Mouse (Mus musculus): ENCODE results near the gene Mlph. TPM values are rescaled to one million over a fixed set of nuclear protein-coding genes. Genes with fewer than 3 reads are reported as not detected.

Mlph gene
- polyA plus RNA-seq, 1 experiment from 2014 or later: 0.38 TPM

DNA sequence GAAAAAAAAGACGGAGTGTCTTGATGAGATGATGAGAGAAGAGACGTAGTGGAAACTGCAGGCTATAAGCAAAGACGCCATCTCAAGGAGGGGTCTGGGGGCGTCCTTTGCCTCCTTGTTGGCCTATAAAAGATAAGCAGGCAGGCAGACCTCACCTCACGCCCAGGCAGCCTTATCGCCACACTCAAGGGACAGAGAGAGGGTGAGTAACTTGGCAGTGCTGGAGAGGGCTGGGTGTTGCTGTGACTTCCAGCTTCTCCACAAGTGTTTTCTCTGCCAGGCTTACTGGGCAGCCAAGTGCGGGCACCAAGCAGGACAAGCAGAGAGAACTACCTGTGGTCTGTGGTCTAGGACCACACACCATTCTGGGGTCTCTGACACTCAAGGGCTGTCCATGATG, 36.8 kb downstream of the Mlph start:
- Histone ChIP-seq H3K27me3 (0 out of 2 replicates have a peak, but pooled peaks cover 3% of the 10 kb centered on the region), H3K9ac (no peak overlapping the region), H3K27ac (no peak overlapping the region), H3K4me3 (replicated peaks) (no peak overlapping the region), H3K36me3 (no peaks in the 10 kb centered on the region), H3K4me2 (no peak overlapping the region), H3K9me3 (replicated peaks) (no peaks in the 10 kb centered on the region), H3K4me1 (no peaks in the 10 kb centered on the region)
- 79% methylated on average over 7 of the region's 7 CpGs for WGBS
- ATAC-seq (replicated peaks; ENCODE audit: low FRiP score): no peak

DNA sequence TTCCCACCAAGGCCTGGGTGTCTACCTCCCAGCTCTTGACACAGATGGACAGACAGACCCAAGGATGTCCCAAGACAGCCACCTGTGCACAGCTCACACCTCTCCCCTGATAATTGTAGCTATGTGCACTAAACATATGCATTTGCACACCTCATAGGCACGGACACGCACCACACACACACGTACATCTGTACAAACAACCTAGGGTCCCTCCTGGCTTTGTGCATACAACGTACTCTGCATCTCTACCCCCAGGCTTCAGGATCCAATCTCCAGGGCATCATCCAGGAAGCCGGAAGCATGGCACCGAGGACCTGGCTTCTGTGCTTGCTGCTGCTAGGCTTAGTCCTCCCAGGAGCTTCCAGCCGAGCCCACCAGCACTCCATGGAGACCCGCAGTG, 37.9 kb downstream of the Mlph start, which contains the start of gene Prlh:
Prlh (plus strand) TSS at position 301 of the 400 bp plus-strand sequence.
- no peak within 1 kb of the TSS for H3K4me2 ChIP-seq
- no peaks in the 10 kb centered on the region for H3K36me3 ChIP-seq
- no peaks in the 10 kb centered on the region for H3K4me1 ChIP-seq
- H3K9ac ChIP-seq: no peak within 1 kb of the TSS
- WGBS: 88% methylated on average over 8 of the region's 8 CpGs
- no peak for ATAC-seq (replicated peaks; ENCODE audit: low FRiP score)
- no peak within 1 kb of the TSS for H3K4me3 ChIP-seq (replicated peaks)
- H3K27ac ChIP-seq: no peak within 1 kb of the TSS
- H3K9me3 ChIP-seq (replicated peaks): no peaks in the 10 kb centered on the region
- peaks cover 3% of the 10 kb centered on the region; the same call in 1 of the 2 replicates for H3K27me3 ChIP-seq

- Histone ChIP-seq H3K27me3 (peaks cover 11% of the 10 kb centered on the region), H3K4me1 (no peaks in the 10 kb centered on the region), H3K4me2 (no peak overlapping the region), H3K9ac (no peak overlapping the region), H3K27ac (no peak overlapping the region), H3K36me3 (no peaks in the 10 kb centered on the region), H3K4me3 (replicated peaks) (no peak overlapping the region), H3K9me3 (replicated peaks) (no peaks in the 10 kb centered on the region)
- ATAC-seq (replicated peaks; ENCODE audit: low FRiP score): no peak
- WGBS: 62% methylated on average over 11 of the region's 11 CpGs
Observed at GRCm38 (mm10) chr1:90953688-90954087, 38.8 kb downstream of the Mlph start.

GRCm38 (mm10) chr1:90956245-90957096, 41.6 kb downstream of the Mlph start:
- H3K27ac ChIP-seq: no peak overlapping the region
- H3K4me2 ChIP-seq: no peak overlapping the region
- ATAC-seq (replicated peaks; ENCODE audit: low FRiP score): peak; percentile 70
- H3K36me3 ChIP-seq: no peaks in the 10 kb centered on the region
- H3K4me3 ChIP-seq (replicated peaks): no peak overlapping the region
- H3K9me3 ChIP-seq (replicated peaks): no peaks in the 10 kb centered on the region
- no peak overlapping the region for H3K9ac ChIP-seq
- no peaks in the 10 kb centered on the region for H3K4me1 ChIP-seq
- 30% methylated on average over 7 of the region's 7 CpGs for WGBS
- H3K27me3 ChIP-seq: peaks cover 10% of the 10 kb centered on the region

DNA sequence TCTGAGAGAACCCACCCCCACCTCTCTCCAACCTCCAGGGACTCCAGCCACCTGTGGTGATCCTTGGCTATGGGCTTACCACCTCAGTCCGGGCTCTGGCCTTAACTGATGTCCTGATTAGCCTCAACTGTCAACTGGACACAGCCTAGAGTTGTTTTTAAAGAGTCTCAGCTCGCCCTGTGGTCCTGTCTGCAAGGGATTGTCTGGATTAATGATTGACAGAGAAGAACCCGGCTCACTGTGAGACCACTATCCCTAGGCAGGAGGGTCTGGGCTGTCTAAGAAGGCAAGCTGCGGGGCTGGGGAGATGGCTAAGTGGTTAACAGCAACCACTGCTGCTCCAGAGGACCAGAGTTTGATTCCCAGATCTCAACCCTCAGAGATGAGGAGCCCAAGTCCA, 47.6 kb downstream of the Mlph start:
- Histone ChIP-seq H3K27me3 (peaks cover 13% of the 10 kb centered on the region), H3K9me3 (replicated peaks) (no peaks in the 10 kb centered on the region), H3K4me1 (peaks cover 13% of the 10 kb centered on the region), H3K27ac (peak overlapping the region; percentile 87), H3K4me3 (replicated peaks) (no peak overlapping the region), H3K9ac (no peak overlapping the region), H3K36me3 (no peaks in the 10 kb centered on the region), H3K4me2 (no peak overlapping the region)
- ATAC-seq (replicated peaks; ENCODE audit: low FRiP score): peak; percentile 64
- WGBS: 40% methylated on average over 4 of the region's 4 CpGs

DNA sequence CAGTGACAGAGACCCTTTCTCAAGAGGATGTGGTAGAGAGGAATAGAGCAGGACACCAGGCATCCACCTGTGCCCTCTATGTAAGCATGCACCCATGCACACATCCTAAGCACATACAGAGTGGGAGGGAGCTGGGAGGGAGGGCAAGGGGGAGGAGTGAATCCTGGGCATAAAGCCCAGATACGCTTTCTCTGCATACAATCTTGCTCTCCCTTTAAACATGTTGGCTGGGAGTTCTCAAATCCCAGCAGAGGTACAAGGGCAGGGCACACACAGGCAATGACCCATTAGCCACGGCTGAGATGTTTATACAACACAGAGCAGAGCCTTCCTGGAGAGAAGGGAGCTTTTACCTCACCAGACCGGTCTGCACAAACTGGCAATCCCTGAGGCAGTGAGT, 48.1 kb downstream of the Mlph start:
- H3K4me1 ChIP-seq: peaks cover 17% of the 10 kb centered on the region
- peaks cover 11% of the 10 kb centered on the region for H3K27me3 ChIP-seq
- peak overlapping the region; percentile 87 for H3K27ac ChIP-seq
- H3K4me3 ChIP-seq (replicated peaks): no peak overlapping the region
- no peak overlapping the region for H3K4me2 ChIP-seq
- no peaks in the 10 kb centered on the region for H3K36me3 ChIP-seq
- H3K9me3 ChIP-seq (replicated peaks): no peaks in the 10 kb centered on the region
- H3K9ac ChIP-seq: no peak overlapping the region
- WGBS: 17% methylated on average over 3 of the region's 3 CpGs
- peak; percentile 74 for ATAC-seq (replicated peaks; ENCODE audit: low FRiP score)

DNA sequence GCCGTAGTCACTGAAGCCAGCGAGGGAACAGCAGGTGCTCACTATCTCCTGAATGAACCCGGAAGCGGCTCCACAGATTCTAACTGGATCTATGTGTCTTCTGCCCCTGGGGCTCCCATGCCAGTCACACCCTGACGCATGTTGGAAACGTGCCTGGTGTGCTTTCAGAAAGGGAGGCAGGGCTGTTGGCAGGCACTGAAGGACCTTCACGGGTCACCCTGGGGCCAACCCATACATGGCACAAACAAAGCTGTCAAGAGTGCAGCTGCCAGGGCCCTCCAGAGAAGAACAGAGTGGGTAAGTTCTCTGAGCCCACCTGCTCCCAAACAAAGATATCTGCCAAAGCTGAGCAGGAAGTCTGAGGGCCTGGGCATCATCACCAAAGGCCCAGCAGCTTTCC, 52.7 kb downstream of the Mlph start:
- Histone ChIP-seq H3K4me3 (replicated peaks) (no peak overlapping the region), H3K4me2 (no peak overlapping the region), H3K27ac (no peak overlapping the region), H3K4me1 (peaks cover 32% of the 10 kb centered on the region), H3K36me3 (no peaks in the 10 kb centered on the region), H3K27me3 (peaks cover 10% of the 10 kb centered on the region), H3K9me3 (replicated peaks) (no peaks in the 10 kb centered on the region), H3K9ac (no peak overlapping the region)
- 75% methylated on average over 7 of the region's 7 CpGs for WGBS
- ATAC-seq (replicated peaks; ENCODE audit: low FRiP score): no peak

DNA sequence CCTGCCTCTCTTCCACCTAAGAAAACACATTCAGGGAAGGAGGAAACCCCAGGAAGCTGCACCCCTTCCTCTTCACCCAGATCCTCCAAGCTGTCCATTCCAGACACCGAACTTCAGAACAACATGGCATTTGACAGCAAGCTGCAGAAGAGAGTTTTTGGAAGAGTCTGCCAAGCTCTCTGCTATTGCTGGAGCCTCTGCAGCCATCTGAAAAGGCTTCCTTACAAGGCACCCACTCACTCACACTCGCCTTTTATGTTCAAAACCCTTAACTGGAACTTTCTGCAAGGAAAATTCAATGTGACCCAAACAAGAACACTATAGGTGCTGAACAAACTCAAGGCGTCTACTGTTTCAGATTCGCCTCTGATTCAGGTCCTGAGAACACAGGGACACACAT, 53.8 kb downstream of the Mlph start:
- H3K4me2 ChIP-seq: peak overlapping the region; percentile 44
- WGBS: 80% methylated on average over 4 of the region's 4 CpGs
- H3K9ac ChIP-seq: no peak overlapping the region
- peaks cover 29% of the 10 kb centered on the region for H3K4me1 ChIP-seq
- no peaks in the 10 kb centered on the region for H3K36me3 ChIP-seq
- H3K9me3 ChIP-seq (replicated peaks): no peaks in the 10 kb centered on the region
- peaks cover 14% of the 10 kb centered on the region for H3K27me3 ChIP-seq
- H3K4me3 ChIP-seq (replicated peaks): no peak overlapping the region
- peak overlapping the region; percentile 80; the same call in 1 of the 2 replicates for H3K27ac ChIP-seq
- ATAC-seq (replicated peaks; ENCODE audit: low FRiP score): no peak

DNA sequence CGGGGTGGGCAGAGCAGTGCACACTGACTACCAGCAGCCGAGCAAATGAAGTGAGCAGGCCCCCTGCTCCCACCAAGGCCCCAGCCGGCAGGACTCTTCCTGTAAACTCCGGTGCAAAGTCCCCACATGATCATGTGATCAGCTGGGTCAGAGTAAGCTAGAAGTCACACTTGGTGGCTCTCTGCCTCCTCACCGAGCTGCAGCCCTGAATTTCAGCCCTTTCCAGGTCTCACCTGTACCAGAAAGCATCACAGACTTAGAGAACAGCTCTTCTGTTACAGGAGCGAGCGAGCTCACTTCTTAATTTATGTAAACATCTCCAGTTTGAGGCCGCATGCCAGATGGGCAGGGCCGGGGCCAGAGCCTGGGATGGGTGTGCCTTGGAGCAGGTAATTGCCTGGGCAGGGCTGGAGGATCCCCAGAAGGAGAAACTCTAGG, 54.5 kb downstream of the Mlph start, which contains the start of gene Rab17:
Rab17 (minus strand) TSS at position 315 of the 438 bp plus-strand sequence.
- no peaks in the 10 kb centered on the region for H3K9me3 ChIP-seq (replicated peaks)

GRCm38 (mm10) chr1:90969881-90970390, 55.1 kb downstream of the Mlph start:
- H3K9ac ChIP-seq: no peak overlapping the region
- H3K4me2 ChIP-seq: peak overlapping the region; percentile 44; the same call in 1 of the 2 replicates
- no peaks in the 10 kb centered on the region for H3K9me3 ChIP-seq (replicated peaks)
- H3K27ac ChIP-seq: peak overlapping the region; percentile 80
- no peaks in the 10 kb centered on the region for H3K36me3 ChIP-seq
- H3K4me3 ChIP-seq (replicated peaks): no peak overlapping the region
- peaks cover 42% of the 10 kb centered on the region for H3K4me1 ChIP-seq
- peaks cover 14% of the 10 kb centered on the region for H3K27me3 ChIP-seq
- WGBS: 71% methylated on average over 10 of the region's 10 CpGs
- ATAC-seq (replicated peaks; ENCODE audit: low FRiP score): no peak

More for the DNA sequence above, 54.5 kb downstream of the Mlph start, which contains the start of gene Rab17:
- Histone ChIP-seq H3K4me1 (peaks cover 36% of the 10 kb centered on the region), H3K27ac (peak within 1 kb of the TSS; percentile 80), H3K27me3 (peaks cover 14% of the 10 kb centered on the region), H3K4me3 (replicated peaks) (peak within 1 kb of the TSS; percentile 22; the same call in 1 of the 2 replicates), H3K9ac (0 out of 2 replicates have a peak within 1 kb of the TSS, but pooled peaks have one; percentile 9), H3K36me3 (no peaks in the 10 kb centered on the region), H3K4me2 (peak within 1 kb of the TSS; percentile 44)
- WGBS: 15% methylated on average over 9 of the region's 9 CpGs
- peak; percentile 78 for ATAC-seq (replicated peaks; ENCODE audit: low FRiP score)

DNA sequence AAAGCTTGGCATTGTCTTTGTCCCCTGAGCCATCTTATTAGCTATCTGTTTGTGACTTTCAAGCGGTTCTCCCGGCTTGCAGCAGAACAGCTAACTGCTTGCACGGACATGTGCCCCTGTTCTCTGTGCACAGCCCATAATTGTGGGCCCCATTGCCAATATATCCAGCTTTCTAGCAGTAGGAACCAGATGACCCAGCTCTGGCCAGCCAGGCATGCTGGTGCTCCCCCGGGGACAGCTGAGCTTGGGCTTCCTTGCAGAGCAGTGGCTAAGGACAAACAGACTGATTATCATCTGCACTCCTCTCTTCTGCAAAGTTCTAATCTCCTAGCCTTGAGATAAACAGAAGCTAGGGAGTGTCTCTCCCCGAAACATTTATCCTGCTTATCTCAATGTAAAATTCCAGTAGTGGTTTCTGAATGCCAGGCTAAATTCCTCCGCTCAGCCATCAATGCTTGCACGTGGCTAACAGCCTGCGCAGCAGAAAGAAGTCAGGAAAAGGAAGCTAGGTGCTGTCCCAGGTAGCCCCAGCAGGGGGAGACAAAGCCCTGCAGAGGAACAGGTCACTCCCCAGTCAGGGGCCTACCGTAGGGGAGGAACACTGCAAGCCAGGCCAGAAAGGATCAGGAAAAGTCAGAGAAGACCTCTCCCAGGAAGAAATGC, 58.2 kb downstream of the Mlph start:
- no peaks in the 10 kb centered on the region for H3K9me3 ChIP-seq (replicated peaks)
- peak; percentile 82 for ATAC-seq (replicated peaks; ENCODE audit: low FRiP score)
- H3K4me1 ChIP-seq: peaks cover 42% of the 10 kb centered on the region
- no peak overlapping the region for H3K4me3 ChIP-seq (replicated peaks)
- no peak overlapping the region for H3K4me2 ChIP-seq
- no peaks in the 10 kb centered on the region for H3K36me3 ChIP-seq
- H3K27ac ChIP-seq: no peak overlapping the region
- H3K9ac ChIP-seq: no peak overlapping the region
- peaks cover 14% of the 10 kb centered on the region for H3K27me3 ChIP-seq
- 29% methylated on average over 9 of the region's 9 CpGs for WGBS

DNA sequence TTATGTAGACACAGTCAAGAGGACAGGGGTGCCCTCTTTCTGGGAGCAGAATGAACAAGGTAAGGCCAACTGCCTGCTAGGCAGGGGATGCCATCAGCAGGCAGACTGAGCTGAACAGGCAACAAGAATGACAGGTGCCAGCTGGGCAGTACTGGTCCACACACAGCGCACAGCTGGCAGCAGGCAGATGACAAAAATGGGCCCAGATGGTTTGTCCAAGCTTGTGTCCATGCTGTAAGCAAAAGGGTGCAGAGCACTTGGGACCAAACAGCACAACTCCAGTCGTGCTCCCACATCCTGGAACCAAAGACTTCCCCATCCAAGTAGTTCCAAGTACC, 58.7 kb downstream of the Mlph start:
- H3K9me3 ChIP-seq (replicated peaks): no peaks in the 10 kb centered on the region
- no peaks in the 10 kb centered on the region for H3K36me3 ChIP-seq
- 86% methylated on average over 2 of the region's 2 CpGs for WGBS
- no peak overlapping the region for H3K4me2 ChIP-seq
- no peak overlapping the region for H3K4me3 ChIP-seq (replicated peaks)
- no peak overlapping the region for H3K9ac ChIP-seq
- peak; percentile 52 for ATAC-seq (replicated peaks; ENCODE audit: low FRiP score)
- H3K4me1 ChIP-seq: peaks cover 42% of the 10 kb centered on the region
- peaks cover 14% of the 10 kb centered on the region for H3K27me3 ChIP-seq
- H3K27ac ChIP-seq: no peak overlapping the region

Data from kidney, embryonic 15.5 days (tissue).